Mouse (Mus musculus): ENCODE measurements around the gene Ankrd66. TPM values are rescaled to one million over a fixed set of nuclear protein-coding genes. Genes with fewer than 3 reads are reported as not detected.
"Not testable (repeated sequence)": the region's sequence is repeated elsewhere in the genome, so short reads cannot be mapped to it uniquely, and the experiment has no call there.

The Ankrd66 gene
- polyA plus RNA-seq, 1 experiment, result 0.22 TPM

- Histone ChIP-seq H3K4me1 (ENCODE audit: control insufficient read depth, insufficient read depth, low read length) (no peaks in the 10 kb centered on the region), H3K27ac (ENCODE audit: control insufficient read depth, insufficient read depth, low read depth, low read length) (no peak overlapping the region), H3K36me3 (ENCODE audit: control insufficient read depth, insufficient read depth, low read length) (no peaks in the 10 kb centered on the region), H3K4me3 (ENCODE audit: control insufficient read depth, low read depth, low read length) (no peak overlapping the region), H3K27me3 (ENCODE audit: control insufficient read depth, insufficient read depth, low read length) (no peaks in the 10 kb centered on the region)
- TF ChIP-seq POLR2A (IDR thresholded peaks at IDR 0.05; ENCODE audit: control insufficient read depth, low read depth, low read length) (no peak), CTCF (IDR thresholded peaks at IDR 0.05; ENCODE audit: control insufficient read depth, insufficient read depth, insufficient replicate concordance, low read depth, low read length) (no peak)
Measured at GRCm38 (mm10) chr17:43503861-43504593, 39.4 kb downstream of the Ankrd66 start.

- no peak within 1 kb of the TSS for H3K27ac ChIP-seq (ENCODE audit: control insufficient read depth, insufficient read depth, low read depth, low read length)
- no peak within 1 kb of the TSS for H3K4me3 ChIP-seq (ENCODE audit: control insufficient read depth, low read depth, low read length)
- no peak for TF ChIP-seq CTCF (IDR thresholded peaks at IDR 0.05; ENCODE audit: control insufficient read depth, insufficient read depth, insufficient replicate concordance, low read depth, low read length)
- TF ChIP-seq POLR2A (IDR thresholded peaks at IDR 0.05; ENCODE audit: control insufficient read depth, low read depth, low read length), result no peak
- H3K36me3 ChIP-seq (ENCODE audit: control insufficient read depth, insufficient read depth, low read length), result no peaks in the 10 kb centered on the region
- H3K4me1 ChIP-seq (ENCODE audit: control insufficient read depth, insufficient read depth, low read length), result no peaks in the 10 kb centered on the region
- no peaks in the 10 kb centered on the region for H3K27me3 ChIP-seq (ENCODE audit: control insufficient read depth, insufficient read depth, low read length)
Measured at GRCm38 (mm10) chr17:43502592-43502991, 40.8 kb downstream of the Ankrd66 start, which contains the start of gene Mep1a. Gene Mep1a, minus strand, starts transcription at chr17:43502812.

GRCm38 (mm10) chr17:43501631-43502030 is 41.8 kb downstream of the Ankrd66 start:
- Histone ChIP-seq H3K27me3 (ENCODE audit: control insufficient read depth, insufficient read depth, low read length) (no peaks in the 10 kb centered on the region), H3K36me3 (ENCODE audit: control insufficient read depth, insufficient read depth, low read length) (no peaks in the 10 kb centered on the region), H3K27ac (ENCODE audit: control insufficient read depth, insufficient read depth, low read depth, low read length) (no peak overlapping the region), H3K4me1 (ENCODE audit: control insufficient read depth, insufficient read depth, low read length) (no peaks in the 10 kb centered on the region), H3K4me3 (ENCODE audit: control insufficient read depth, low read depth, low read length) (no peak overlapping the region)
- TF ChIP-seq CTCF (IDR thresholded peaks at IDR 0.05; ENCODE audit: control insufficient read depth, insufficient read depth, insufficient replicate concordance, low read depth, low read length), result no peak
- TF ChIP-seq POLR2A (IDR thresholded peaks at IDR 0.05; ENCODE audit: control insufficient read depth, low read depth, low read length), result no peak

DNA sequence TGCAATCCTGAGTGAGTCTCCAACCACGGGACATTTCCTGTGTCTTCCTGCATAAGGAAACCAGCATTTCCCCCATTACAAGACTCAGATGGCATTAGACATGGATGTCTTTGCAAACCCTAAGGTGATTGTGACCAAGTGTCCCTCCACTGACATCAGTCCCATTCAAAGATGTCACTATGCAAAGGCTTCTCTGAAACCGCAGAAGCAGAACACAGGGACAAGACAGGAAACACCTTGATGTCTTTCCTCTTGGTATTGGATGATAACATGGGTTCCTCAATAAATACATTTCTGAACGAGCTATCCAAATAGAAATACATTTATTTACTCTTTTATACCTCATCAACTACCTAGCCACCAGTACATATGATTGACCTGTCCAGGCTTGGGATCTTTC is 42.2 kb downstream of the Ankrd66 start:
- no peak overlapping the region for H3K27ac ChIP-seq (ENCODE audit: control insufficient read depth, insufficient read depth, low read depth, low read length)
- H3K27me3 ChIP-seq (ENCODE audit: control insufficient read depth, insufficient read depth, low read length), result no peaks in the 10 kb centered on the region
- no peak overlapping the region for H3K4me3 ChIP-seq (ENCODE audit: control insufficient read depth, low read depth, low read length)
- H3K36me3 ChIP-seq (ENCODE audit: control insufficient read depth, insufficient read depth, low read length), result no peaks in the 10 kb centered on the region
- no peak for TF ChIP-seq POLR2A (IDR thresholded peaks at IDR 0.05; ENCODE audit: control insufficient read depth, low read depth, low read length)
- no peak for TF ChIP-seq CTCF (IDR thresholded peaks at IDR 0.05; ENCODE audit: control insufficient read depth, insufficient read depth, insufficient replicate concordance, low read depth, low read length)
- no peaks in the 10 kb centered on the region for H3K4me1 ChIP-seq (ENCODE audit: control insufficient read depth, insufficient read depth, low read length)

DNA sequence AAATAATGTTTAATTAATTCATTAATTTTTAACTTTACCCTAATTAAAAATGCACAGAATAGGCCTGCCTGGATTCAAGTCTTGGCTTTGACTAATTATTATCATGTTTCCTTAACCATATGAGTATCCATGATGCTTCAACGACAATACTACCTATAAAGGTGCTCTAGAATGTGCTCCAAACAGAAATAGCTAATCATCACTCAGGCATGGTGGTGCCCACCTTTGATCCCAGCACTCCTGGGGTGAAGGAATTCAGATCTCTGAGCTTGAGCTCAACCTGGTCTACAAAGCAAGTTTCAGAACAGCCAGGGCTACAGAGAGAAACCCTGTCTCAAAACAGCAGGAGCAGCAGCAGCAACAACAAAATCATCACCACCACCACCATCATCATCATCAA is 42.9 kb downstream of the Ankrd66 start:
- Histone ChIP-seq H3K27ac (ENCODE audit: control insufficient read depth, insufficient read depth, low read depth, low read length) (no peak overlapping the region), H3K36me3 (ENCODE audit: control insufficient read depth, insufficient read depth, low read length) (no peaks in the 10 kb centered on the region), H3K4me1 (ENCODE audit: control insufficient read depth, insufficient read depth, low read length) (no peaks in the 10 kb centered on the region), H3K27me3 (ENCODE audit: control insufficient read depth, insufficient read depth, low read length) (no peaks in the 10 kb centered on the region), H3K4me3 (ENCODE audit: control insufficient read depth, low read depth, low read length) (no peak overlapping the region)
- TF ChIP-seq POLR2A (IDR thresholded peaks at IDR 0.05; ENCODE audit: control insufficient read depth, low read depth, low read length) (no peak), CTCF (IDR thresholded peaks at IDR 0.05; ENCODE audit: control insufficient read depth, insufficient read depth, insufficient replicate concordance, low read depth, low read length) (no peak)

DNA sequence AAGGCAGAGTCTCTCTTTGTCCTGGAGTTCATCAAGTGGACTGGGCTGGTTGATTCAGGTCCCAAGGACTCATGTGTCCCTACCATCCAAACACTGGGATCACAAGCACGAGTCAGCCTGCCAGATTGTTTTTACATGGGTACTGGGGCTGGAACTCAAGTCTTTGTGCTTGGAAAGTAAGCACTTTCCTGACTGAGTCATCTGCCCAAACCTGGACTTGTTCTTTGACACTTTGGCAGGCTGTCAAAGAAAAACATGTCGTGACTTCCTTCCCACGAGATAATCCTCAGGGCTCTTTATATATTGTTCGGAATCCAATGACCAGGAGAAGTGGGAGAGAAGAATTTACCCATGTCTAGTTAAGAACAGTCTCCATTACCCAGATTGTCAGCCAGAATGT is 45.9 kb downstream of the Ankrd66 start:
- no peaks in the 10 kb centered on the region for H3K4me1 ChIP-seq (ENCODE audit: control insufficient read depth, insufficient read depth, low read length)
- H3K27me3 ChIP-seq (ENCODE audit: control insufficient read depth, insufficient read depth, low read length), result no peaks in the 10 kb centered on the region
- H3K27ac ChIP-seq (ENCODE audit: control insufficient read depth, insufficient read depth, low read depth, low read length), result no peak overlapping the region
- no peak overlapping the region for H3K4me3 ChIP-seq (ENCODE audit: control insufficient read depth, low read depth, low read length)
- H3K36me3 ChIP-seq (ENCODE audit: control insufficient read depth, insufficient read depth, low read length), result no peaks in the 10 kb centered on the region
- TF ChIP-seq POLR2A (IDR thresholded peaks at IDR 0.05; ENCODE audit: control insufficient read depth, low read depth, low read length) (no peak), CTCF (IDR thresholded peaks at IDR 0.05; ENCODE audit: control insufficient read depth, insufficient read depth, insufficient replicate concordance, low read depth, low read length) (no peak)

DNA sequence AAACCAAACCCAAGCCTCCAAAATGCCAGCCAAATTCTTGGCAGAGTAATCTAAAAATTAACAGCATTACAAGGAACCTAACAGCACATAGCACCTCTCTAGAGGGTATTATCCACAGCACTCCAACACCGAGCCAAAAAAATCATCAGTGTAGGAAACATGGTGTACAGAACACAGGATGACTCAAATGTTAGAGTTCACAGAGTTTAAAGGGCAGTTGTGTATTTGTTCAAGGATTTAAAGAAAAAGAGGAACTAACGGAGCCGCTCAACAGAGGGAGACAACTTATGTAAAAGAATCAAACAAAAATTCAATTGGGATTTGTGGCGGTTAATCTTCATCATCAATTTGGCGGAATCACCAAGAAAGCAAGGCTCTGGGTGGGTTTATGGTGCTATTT is 47.9 kb downstream of the Ankrd66 start:
- H3K27ac ChIP-seq (ENCODE audit: control insufficient read depth, insufficient read depth, low read depth, low read length), result no peak overlapping the region

DNA sequence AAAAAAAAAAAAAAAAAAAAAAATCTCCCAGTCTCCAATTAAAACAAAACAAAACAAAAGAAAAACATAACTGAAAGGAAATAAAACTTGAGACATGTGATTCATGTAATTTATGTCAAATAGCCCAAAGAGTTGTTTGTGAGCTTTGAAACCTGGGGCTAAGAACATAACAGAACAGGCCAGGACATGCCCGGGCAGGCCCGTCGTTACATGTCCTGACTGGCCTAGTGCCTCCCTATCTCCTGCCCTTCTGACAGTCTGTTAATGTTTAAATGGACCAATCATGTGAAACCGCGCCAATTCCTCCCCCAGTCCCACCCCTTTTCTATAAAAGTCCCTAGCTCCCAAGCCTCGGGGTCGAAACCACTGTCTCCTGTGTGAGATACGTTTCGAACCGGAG is 53.1 kb downstream of the Ankrd66 start:
- not testable (repeated sequence) for H3K36me3 ChIP-seq (ENCODE audit: control insufficient read depth, insufficient read depth, low read length); H3K4me3 ChIP-seq (ENCODE audit: control insufficient read depth, low read depth, low read length); H3K4me1 ChIP-seq (ENCODE audit: control insufficient read depth, insufficient read depth, low read length); H3K27me3 ChIP-seq (ENCODE audit: control insufficient read depth, insufficient read depth, low read length); H3K27ac ChIP-seq (ENCODE audit: control insufficient read depth, insufficient read depth, low read depth, low read length)

More for the DNA sequence above, 47.9 kb downstream of the Ankrd66 start:
- Histone ChIP-seq H3K4me1 (ENCODE audit: control insufficient read depth, insufficient read depth, low read length) (no peaks in the 10 kb centered on the region), H3K36me3 (ENCODE audit: control insufficient read depth, insufficient read depth, low read length) (no peaks in the 10 kb centered on the region), H3K4me3 (ENCODE audit: control insufficient read depth, low read depth, low read length) (no peak overlapping the region), H3K27me3 (ENCODE audit: control insufficient read depth, insufficient read depth, low read length) (no peaks in the 10 kb centered on the region)
- TF ChIP-seq POLR2A (IDR thresholded peaks at IDR 0.05; ENCODE audit: control insufficient read depth, low read depth, low read length) (no peak), CTCF (IDR thresholded peaks at IDR 0.05; ENCODE audit: control insufficient read depth, insufficient read depth, insufficient replicate concordance, low read depth, low read length) (no peak)
